Mouse (Mus musculus) intestine, embryonic 14.5 days (tissue): ENCODE results near the gene Borcs6. TPM values are rescaled to one million over a fixed set of nuclear protein-coding genes. Genes with fewer than 3 reads are reported as not detected.

ENCODE experiments used
- ATAC-seq: fragments of 200-750 bp; cut with Nextera tagmentation; replicated peaks from 2 replicates; pipeline ENCODE4 v1.8.0; 2017; ENCODE audit warnings: low read depth, moderate number of reproducible peaks, moderate TSS enrichment, moderate library complexity; ENCODE audit not compliant: low FRiP score, low TSS enrichment
- DNase-seq: peaks from one replicate; pipeline ENCODE4 v3.0.0-alpha.2; 2018; ENCODE audit warnings: low spot score
- H3K27ac ChIP-seq: fragments of 300-500 bp; sonication (generic); 2 replicates; pipeline ENCODE4 v1.5.1; 2014; ENCODE audit warnings: low read depth, mild to moderate bottlenecking, control low read depth
- H3K27me3 ChIP-seq: fragments of 300-500 bp; sonication (generic); replicated peaks from 2 replicates; pipeline ENCODE4 v1.6.1; 2014; ENCODE audit warnings: low read length, control low read depth; ENCODE audit not compliant: control insufficient read depth, insufficient read depth
- H3K36me3 ChIP-seq: fragments of 300-500 bp; sonication (generic); 2 replicates; pipeline ENCODE4 v1.6.1; 2014; ENCODE audit warnings: low read length, control low read depth; ENCODE audit not compliant: control insufficient read depth, insufficient read depth
- H3K4me1 ChIP-seq: fragments of 300-500 bp; sonication (generic); replicated peaks from 2 replicates; pipeline ENCODE4 v1.6.1; 2014; ENCODE audit warnings: low read length, control low read depth, mixed read lengths; ENCODE audit not compliant: control insufficient read depth, insufficient read depth
- H3K4me2 ChIP-seq: fragments of 300-500 bp; sonication (generic); 2 replicates; pipeline ENCODE4 v1.6.1; 2014; ENCODE audit warnings: low read length
- H3K4me3 ChIP-seq: fragments of 300-500 bp; sonication (generic); 2 replicates; pipeline ENCODE4 v1.5.1; 2014; ENCODE audit warnings: low read depth, low read length, control low read depth, mixed read lengths
- H3K9ac ChIP-seq: fragments of 300-500 bp; sonication (generic); 2 replicates; pipeline ENCODE4 v1.6.1; 2014; ENCODE audit warnings: mild to moderate bottlenecking, low read length
- H3K9me3 ChIP-seq: fragments of 300-500 bp; sonication (generic); 2 replicates; pipeline ENCODE4 v1.6.1; 2016; ENCODE audit warnings: low read length, control low read depth; ENCODE audit not compliant: control insufficient read depth
- WGBS: fragments of 180-500 bp; shearing (Covaris S2); extraction: QIAGEN DNeasy Blood & Tissue Kit; methylation state at CpG from one replicate; pipeline ENCODE4 v1.1.7; 2014; 5-methylcytosine and 5-hydroxymethylcytosine counted together
- polyA plus RNA-seq: library from polyadenylated mRNA; unstranded; fragments of >200 nt; fragmentation: Nextera tagmentation; extraction: Ambion mirVana; gene quantifications from 2 replicates; pipeline ENCODE4 v1.2.1, GENCODE M21; 2014

The Borcs6 gene
- polyA plus RNA-seq, 1 experiment from 2014 or later, result 8.8 TPM

DNA sequence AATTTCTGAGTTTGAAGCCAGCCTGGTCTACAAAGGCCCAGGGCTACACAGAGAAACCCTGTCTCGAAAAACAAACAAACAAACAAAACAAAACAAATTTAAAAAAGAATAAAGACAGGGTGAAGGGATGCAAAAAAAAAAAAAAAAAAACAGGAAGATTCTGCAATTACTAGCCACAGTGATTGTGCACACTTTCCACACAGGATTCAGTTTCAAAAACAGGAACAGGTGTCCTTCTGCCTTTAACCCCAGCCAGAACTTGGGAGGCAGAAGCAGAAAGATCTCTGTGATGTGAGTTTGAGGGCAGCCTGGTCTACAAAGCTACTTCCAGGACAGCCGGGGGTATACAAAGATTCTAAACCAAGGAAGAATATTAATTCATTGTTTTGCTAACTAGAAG, 1.3 kb upstream of the Borcs6 start:
- ATAC-seq (no peak), DNase-seq (no peak)
- Histone ChIP-seq H3K27me3 (no peaks in the 10 kb centered on the region), H3K9me3 (no peaks in the 10 kb centered on the region), H3K9ac (peak overlapping the region; percentile 33), H3K4me1 (peaks cover 21% of the 10 kb centered on the region), H3K36me3 (peaks cover 8% of the 10 kb centered on the region; the same call in 1 of the 2 replicates), H3K4me3 (peak overlapping the region; percentile 78), H3K4me2 (peak overlapping the region; percentile 80), H3K27ac (peak overlapping the region; percentile 8; the same call in 1 of the 2 replicates)
- WGBS, result 59% methylated on average over 2 of the region's 2 CpGs

- Histone ChIP-seq H3K4me3 (peak overlapping the region; percentile 78), H3K27me3 (no peaks in the 10 kb centered on the region), H3K27ac (peak overlapping the region; percentile 8), H3K4me2 (peak overlapping the region; percentile 80), H3K4me1 (peaks cover 21% of the 10 kb centered on the region), H3K36me3 (peaks cover 2% of the 10 kb centered on the region; the same call in 1 of the 2 replicates), H3K9ac (peak overlapping the region; percentile 33), H3K9me3 (no peaks in the 10 kb centered on the region)
- WGBS, result 1% methylated on average over 19 of the region's 19 CpGs
- ATAC-seq, result peak; percentile 9
- no peak for DNase-seq
Measured at GRCm38 (mm10) chr11:69058729-69059356, 674 bp upstream of the Borcs6 start.

GRCm38 (mm10) chr11:69059975-69060411, 476 bp downstream of the Borcs6 start:
- Histone ChIP-seq H3K9ac (peak overlapping the region; percentile 84), H3K9me3 (no peaks in the 10 kb centered on the region), H3K4me1 (peaks cover 21% of the 10 kb centered on the region), H3K4me3 (peak overlapping the region; percentile 78), H3K36me3 (no peaks in the 10 kb centered on the region), H3K27me3 (no peaks in the 10 kb centered on the region), H3K27ac (peak overlapping the region; percentile 89), H3K4me2 (peak overlapping the region; percentile 80)
- under 1% methylated on average over 47 of the region's 49 CpGs for WGBS
- DNase-seq (peak; percentile 82), ATAC-seq (peak; percentile 15; the same call in 1 of the 2 replicates)

DNA sequence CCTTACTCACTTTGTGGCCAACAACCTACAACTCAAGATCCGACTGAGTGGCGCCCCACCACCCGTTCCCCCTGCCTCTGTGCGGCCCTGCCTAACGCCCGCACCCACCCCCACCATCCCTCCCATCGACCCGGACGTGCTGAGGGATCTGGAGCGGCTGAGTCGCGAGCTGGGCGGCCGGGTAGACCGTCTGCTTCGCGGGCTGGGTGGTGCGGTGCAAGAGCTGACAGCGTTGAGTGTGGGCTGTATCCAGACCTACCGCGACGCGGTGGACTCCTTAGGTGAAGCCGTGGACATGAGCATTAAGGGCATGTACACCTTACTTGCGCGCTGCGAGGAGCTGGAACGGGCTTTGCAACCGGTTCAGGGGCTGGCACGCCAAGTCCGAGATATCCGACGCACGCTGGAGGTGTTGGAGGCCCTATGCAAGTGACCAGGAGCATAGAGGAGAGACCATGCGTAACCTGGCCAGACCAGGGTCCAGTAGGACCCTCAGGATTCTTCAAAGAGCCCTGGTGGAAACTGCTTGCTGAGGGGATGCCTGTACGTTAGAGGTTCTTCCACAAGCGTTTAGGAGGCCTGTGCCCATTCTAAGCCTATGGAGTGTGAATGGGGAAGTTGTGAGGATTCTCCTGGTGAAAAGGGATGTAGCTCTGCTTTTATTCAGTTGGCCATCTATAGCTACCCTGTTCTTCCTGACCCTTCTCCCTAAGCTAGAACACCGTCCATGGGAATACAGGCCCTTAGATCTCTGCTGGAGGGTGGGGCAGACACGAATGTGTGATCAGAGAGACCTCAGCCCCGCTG, 1.1 kb downstream of the Borcs6 start:
- WGBS, result 2% methylated on average over 40 of the region's 40 CpGs
- Histone ChIP-seq H3K36me3 (no peaks in the 10 kb centered on the region), H3K4me1 (peaks cover 21% of the 10 kb centered on the region), H3K9ac (peak overlapping the region; percentile 84), H3K9me3 (no peaks in the 10 kb centered on the region), H3K4me2 (peak overlapping the region; percentile 80), H3K4me3 (peak overlapping the region; percentile 78), H3K27ac (peak overlapping the region; percentile 89), H3K27me3 (no peaks in the 10 kb centered on the region)
- no peak for ATAC-seq
- DNase-seq, result no peak

DNA sequence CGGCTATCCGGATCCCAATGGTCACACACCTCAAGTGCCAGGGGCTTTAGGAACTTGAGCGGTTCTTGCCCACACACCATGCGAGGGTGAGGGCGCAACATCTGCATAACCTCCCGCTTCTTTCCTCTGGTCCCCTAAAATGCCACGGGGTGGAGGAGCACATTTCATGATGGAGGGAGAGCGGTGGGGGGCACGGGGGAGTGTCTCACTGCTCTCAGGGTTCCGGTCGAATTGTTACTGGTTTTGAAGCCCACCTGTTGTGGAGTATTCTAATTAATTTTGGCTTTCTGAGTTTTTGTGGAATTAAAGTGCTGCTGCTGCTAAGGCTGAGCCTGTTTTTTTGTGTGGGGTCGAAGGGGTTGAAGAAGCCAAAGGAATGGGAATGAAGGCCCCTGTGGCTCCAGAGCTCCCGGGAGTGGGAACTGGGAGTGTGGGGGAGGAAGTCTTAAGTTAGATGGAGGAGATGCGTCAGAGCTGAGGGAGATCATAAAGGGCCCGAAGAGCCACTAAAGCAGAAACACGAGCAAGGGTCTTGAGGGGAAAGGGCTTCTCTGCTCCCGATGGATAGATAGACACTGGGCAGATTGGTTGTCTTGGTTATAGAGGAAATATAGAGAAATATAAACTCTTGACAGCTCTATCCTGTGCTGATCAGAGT, 1.9 kb downstream of the Borcs6 start:
- Histone ChIP-seq H3K36me3 (no peaks in the 10 kb centered on the region), H3K27me3 (no peaks in the 10 kb centered on the region), H3K4me3 (peak overlapping the region; percentile 78), H3K9ac (peak overlapping the region; percentile 84), H3K27ac (no peak overlapping the region), H3K4me1 (peaks cover 21% of the 10 kb centered on the region), H3K9me3 (no peaks in the 10 kb centered on the region), H3K4me2 (peak overlapping the region; percentile 80)
- DNase-seq (no peak), ATAC-seq (no peak)
- 13% methylated on average over 17 of the region's 17 CpGs for WGBS

DNA sequence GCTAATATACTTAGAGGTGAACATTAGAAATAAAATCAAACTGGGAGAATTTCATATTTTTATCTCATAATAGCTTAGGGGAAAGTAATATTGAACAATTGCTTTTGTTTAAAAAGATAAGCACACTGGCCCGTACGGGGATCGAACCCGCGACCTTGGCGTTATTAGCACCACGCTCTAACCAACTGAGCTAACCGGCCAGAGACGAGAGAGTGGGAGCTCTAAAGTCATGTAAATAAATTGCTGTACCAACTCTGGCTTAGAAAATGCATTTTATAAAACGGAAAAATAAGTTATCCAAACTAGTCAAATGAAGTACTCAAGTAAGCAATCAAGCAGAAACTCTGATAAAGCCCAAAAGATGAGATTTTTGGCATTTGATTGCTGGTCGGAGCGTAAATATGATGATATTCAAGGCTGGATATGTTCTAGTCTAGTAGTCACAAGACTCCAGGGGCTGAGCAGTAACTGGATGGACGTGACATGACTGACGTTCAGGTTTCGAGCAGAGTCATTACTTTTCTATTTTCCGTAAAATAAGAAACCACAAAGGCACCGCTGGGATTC, 2.8 kb downstream of the Borcs6 start:
- peak overlapping the region; percentile 80 for H3K4me2 ChIP-seq
- WGBS, result under 1% methylated on average over 17 of the region's 17 CpGs
- ATAC-seq (no peak; the same call in 1 of the 2 replicates), DNase-seq (peak; percentile 83)
- H3K9ac ChIP-seq, result peak overlapping the region; percentile 41; the same call in 1 of the 2 replicates
- H3K27me3 ChIP-seq, result no peaks in the 10 kb centered on the region
- no peaks in the 10 kb centered on the region for H3K9me3 ChIP-seq
- H3K27ac ChIP-seq, result peak overlapping the region; percentile 67; the same call in 1 of the 2 replicates
- H3K36me3 ChIP-seq, result no peaks in the 10 kb centered on the region
- H3K4me1 ChIP-seq, result peaks cover 21% of the 10 kb centered on the region
- H3K4me3 ChIP-seq, result peak overlapping the region; percentile 93

DNA sequence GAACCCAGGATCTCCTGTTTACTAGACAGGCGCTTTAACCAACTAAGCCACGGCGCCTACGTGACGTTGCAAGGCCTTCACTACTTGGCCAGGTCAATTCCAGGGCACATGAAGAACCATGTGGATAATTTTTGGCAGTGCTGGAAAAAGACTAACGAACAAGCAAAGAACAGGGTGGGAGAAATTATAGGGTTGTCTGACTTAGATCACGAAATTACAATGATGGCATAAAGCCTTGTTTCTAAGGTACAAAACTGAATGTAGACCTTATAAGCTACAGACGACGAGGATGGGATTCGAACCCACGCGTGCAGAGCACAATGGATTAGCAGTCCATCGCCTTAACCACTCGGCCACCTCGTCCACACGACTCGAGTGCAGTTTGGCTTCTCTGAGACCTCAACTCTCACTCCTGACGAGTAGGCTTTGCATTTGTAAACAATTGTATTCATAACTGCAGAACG, 3.3 kb downstream of the Borcs6 start:
- DNase-seq (peak; percentile 100), ATAC-seq (peak; percentile 57)
- Histone ChIP-seq H3K9ac (peak overlapping the region; percentile 67), H3K9me3 (no peaks in the 10 kb centered on the region), H3K36me3 (no peaks in the 10 kb centered on the region), H3K27me3 (no peaks in the 10 kb centered on the region), H3K4me1 (peaks cover 21% of the 10 kb centered on the region), H3K27ac (peak overlapping the region; percentile 73; the same call in 1 of the 2 replicates), H3K4me2 (peak overlapping the region; percentile 80), H3K4me3 (peak overlapping the region; percentile 93)
- WGBS, result 0% methylated on average over 19 of the region's 19 CpGs
